Mouse (Mus musculus) right cerebral cortex, postnatal 10 days (tissue): ENCODE results near the gene Spata33.
"Not testable (repeated sequence)": the region's sequence is repeated elsewhere in the genome, so short reads cannot be mapped to it uniquely, and the experiment has no call there.

ENCODE experiments used
- DNase-seq, 2 experiments: peaks; one replicate each; pipeline ENCODE4 v3.0.0; 2021; ENCODE audit warnings: low spot score in 2 of 2

Gene Spata33

GRCm38 (mm10) chr8:123233300-123233699 is 20.7 kb downstream of the Spata33 start:
- DNase-seq = no peak

GRCm38 (mm10) chr8:123233760-123234159 is 21.1 kb downstream of the Spata33 start:
- no peak for DNase-seq

- peak; percentile 88 to 93 for DNase-seq
These were observed 22.4 kb downstream of the Spata33 start for GRCm38 (mm10) chr8:123234918-123235519.

GRCm38 (mm10) chr8:123235520-123236497 is 23.2 kb downstream of the Spata33 start, which contains the start of gene Spata2l:
Spata2l (minus strand) TSS chr8:123236233.
- peak; percentile 92 for DNase-seq

GRCm38 (mm10) chr8:123239398-123239797 is 26.8 kb downstream of the Spata33 start:
- no peak for DNase-seq

- no peak for DNase-seq
These were observed 29.7 kb downstream of the Spata33 start for GRCm38 (mm10) chr8:123242107-123242923.

- DNase-seq = no peak
These were observed 30.4 kb downstream of the Spata33 start for GRCm38 (mm10) chr8:123243053-123243452.

GRCm38 (mm10) chr8:123244382-123244781 is 31.8 kb downstream of the Spata33 start:
- DNase-seq = no peak

GRCm38 (mm10) chr8:123245543-123245942 is 32.9 kb downstream of the Spata33 start:
- no peak for DNase-seq

GRCm38 (mm10) chr8:123247748-123248147 is 35.1 kb downstream of the Spata33 start:
- DNase-seq = no peak

- no peak for DNase-seq
These were observed 36.0 kb downstream of the Spata33 start for GRCm38 (mm10) chr8:123248596-123248995.

GRCm38 (mm10) chr8:123250940-123251339 is 38.3 kb downstream of the Spata33 start:
- no peak for DNase-seq

GRCm38 (mm10) chr8:123252925-123253324 is 40.3 kb downstream of the Spata33 start:
- no peak for DNase-seq

GRCm38 (mm10) chr8:123253451-123254098 is 40.9 kb downstream of the Spata33 start:
- DNase-seq = peak in 1 of 2 experiments; percentile 61

GRCm38 (mm10) chr8:123254099-123254885 is 41.7 kb downstream of the Spata33 start, which contains the start of the genes Zfp276 and Vps9d1:
Zfp276 (plus strand) TSS chr8:123254195.
Vps9d1 (minus strand) TSS chr8:123254348.
- peak; percentile 84 to 92 for DNase-seq

GRCm38 (mm10) chr8:123255170-123255569 is 42.5 kb downstream of the Spata33 start:
- DNase-seq = no peak

- peak in 1 of 2 experiments; percentile 64 for DNase-seq
These were observed 44.5 kb downstream of the Spata33 start for GRCm38 (mm10) chr8:123257114-123257513.

GRCm38 (mm10) chr8:123257593-123257992 is 45.0 kb downstream of the Spata33 start:
- not testable (repeated sequence) for DNase-seq

GRCm38 (mm10) chr8:123267926-123268656 is 55.5 kb downstream of the Spata33 start:
- no peak for DNase-seq

- DNase-seq = no peak
These were observed 58.5 kb downstream of the Spata33 start for GRCm38 (mm10) chr8:123271147-123271546.
